Comparison of ENCODE assay signal across 8 mouse cellular contexts in genomic region chr8:123806374-123806935, GRCm38 (mm10). TPM values are rescaled to one million over a fixed set of nuclear protein-coding genes. Genes with fewer than 3 reads are reported as not detected.
A peak's percentile ranks its signal among the peaks of the same experiment; 100 is the strongest.
DNase-seq lines count a peak whose midpoint lies in the region; ATAC-seq and TF ChIP-seq lines count a peak whose summit lies in the region.

No protein-coding gene starts in this region.

- TF ChIP-seq POLR2A in small intestine, adult 2 months (IDR thresholded peaks at IDR 0.05; ENCODE audit: low read depth, low read length) = no peak

- H3K4me2 ChIP-seq in neural tube, embryonic 11.5 days (ENCODE audit: low read depth) = peak overlapping the region; percentile 48

- H3K36me3 ChIP-seq in neural tube, embryonic 11.5 days (ENCODE audit: control insufficient read depth, insufficient read depth, low read length) = peaks cover 2% of the 10 kb centered on the region; the same call in 1 of the 2 replicates
- peaks cover 5% of the 10 kb centered on the region; the same call in 1 of the 2 replicates for H3K36me3 ChIP-seq in small intestine, adult 2 months (ENCODE audit: control insufficient read depth, insufficient read depth, low read length)

- H3K9ac ChIP-seq in neural tube, embryonic 11.5 days (ENCODE audit: low read length) = peak overlapping the region; percentile 83

- no peaks in the 10 kb centered on the region for H3K27me3 ChIP-seq in neural tube, embryonic 11.5 days (ENCODE audit: control insufficient read depth, insufficient read depth, low read length)
- no peaks in the 10 kb centered on the region for H3K27me3 ChIP-seq in small intestine, adult 2 months (ENCODE audit: control insufficient read depth, insufficient read depth, low read length)

- H3K4me3 ChIP-seq in neural tube, embryonic 11.5 days (ENCODE audit: low read depth, low read length) = peak overlapping the region; percentile 87
- peak overlapping the region; percentile 87 for H3K4me3 ChIP-seq in small intestine, adult 2 months (ENCODE audit: low read depth, low read length)

- no peaks in the 10 kb centered on the region for H3K9me3 ChIP-seq in neural tube, embryonic 11.5 days (ENCODE audit: control insufficient read depth, low read length)

- peaks cover 17% of the 10 kb centered on the region for H3K4me1 ChIP-seq in neural tube, embryonic 11.5 days (ENCODE audit: control insufficient read depth, insufficient read depth, low read length)
- H3K4me1 ChIP-seq in small intestine, adult 2 months (ENCODE audit: control insufficient read depth, insufficient read depth, insufficient read length, low read length) = peaks cover 19% of the 10 kb centered on the region

- no peak for TF ChIP-seq CTCF in small intestine, adult 2 months (IDR thresholded peaks at IDR 0.05; ENCODE audit: extremely low read depth, insufficient read length, insufficient replicate concordance, low read depth, low read length)

- ATAC-seq in neural tube, embryonic 11.5 days (ENCODE audit: insufficient read depth, low FRiP score, low TSS enrichment) = peak; percentile 21; the same call in 1 of the 2 replicates

- WGBS in neural tube, embryonic 11.5 days = 2% methylated on average over 12 of the region's 12 CpGs
- WGBS in small intestine, adult 2 months = 1% methylated on average over 12 of the region's 12 CpGs

- DNase-seq in cerebellum, adult 18-20 months = peak; percentile 29 to 58
- no peak for DNase-seq in cerebellum, adult 11-12 months
- peak; percentile 29 for DNase-seq in neural tube, embryonic 11.5 days (ENCODE audit: low spot score)
- no peak for DNase-seq in neural tube, embryonic 10.5 days (ENCODE audit: extremely low spot score, low spot score)
- DNase-seq in kidney, postnatal 14 days = peak; percentile 26
- no peak for DNase-seq in ovary, postnatal 36 days (ENCODE audit: low spot score)
- DNase-seq in gastrocnemius, postnatal 10 days = no peak

- H3K27ac ChIP-seq in neural tube, embryonic 11.5 days (ENCODE audit: low read depth, low read length) = peak overlapping the region; percentile 73; the same call in 1 of the 2 replicates
- peak overlapping the region; percentile 83 for H3K27ac ChIP-seq in small intestine, adult 2 months (ENCODE audit: insufficient read depth, low read depth, low read length)

RNA-seq across cellular contexts. Expression of gene Rab4a, which starts 0.7 kb away (rescaled TPM):
- polyA plus RNA-seq in neural tube, embryonic 11.5 days (2014; fragmentation: Nextera tagmentation; extraction: Ambion mirVana) = 66.1 and 71.4 TPM in 2 replicates
- polyA plus RNA-seq in small intestine, adult 2 months (2012; rRNA removed) = 23.0 and 59.8 TPM in 2 replicates
- 10 to 100 TPM; 11.7 to 14.1 TPM for total RNA-seq in gastrocnemius, postnatal 10 days (2021)

RNA-seq across cellular contexts. Expression of gene Ccsap, which starts 53.6 kb away (rescaled TPM):
- 6.3 and 6.7 TPM in 2 replicates for polyA plus RNA-seq in neural tube, embryonic 11.5 days (2014; fragmentation: Nextera tagmentation; extraction: Ambion mirVana)
- 0.70 and 1.3 TPM in 2 replicates for polyA plus RNA-seq in small intestine, adult 2 months (2012; rRNA removed)
- total RNA-seq in gastrocnemius, postnatal 10 days (2021) = 1 to 10 TPM; 1.9 to 2.5 TPM

Comparison
In these comparisons a context has a peak if more than half of its experiments do, and no peak if none do; other contexts are left out.
1. DNase-seq: peak in cerebellum, adult 18-20 months (2 of 2), neural tube, embryonic 11.5 days (single experiment) and kidney, postnatal 14 days (single experiment); none in cerebellum, adult 11-12 months (single experiment), neural tube, embryonic 10.5 days (single experiment), ovary, postnatal 36 days (single experiment) and gastrocnemius, postnatal 10 days (single experiment).